Mouse (Mus musculus): ENCODE data around the gene Ap2m1. TPM values are rescaled to one million over a fixed set of nuclear protein-coding genes. Genes with fewer than 3 reads are reported as not detected.

Gene Ap2m1
- polyA plus RNA-seq, 1 experiment from 2014 or later = 616 TPM

GRCm38 (mm10) chr16:20498677-20499475, 36.4 kb upstream of the Ap2m1 start, which contains the start of gene Eif2b5:
Gene Eif2b5 (plus strand): TSS chr16:20498817.
- peaks cover 13% of the 10 kb centered on the region for H3K4me1 ChIP-seq (replicated peaks)
- H3K36me3 ChIP-seq = peaks cover 37% of the 10 kb centered on the region
- under 1% methylated on average over 49 of the region's 49 CpGs for WGBS
- H3K9me3 ChIP-seq = no peaks in the 10 kb centered on the region
- 0 out of 2 replicates have a peak within 1 kb of the TSS, but pooled peaks have one; percentile 57 for H3K27ac ChIP-seq
- peak within 1 kb of the TSS; percentile 93 for H3K9ac ChIP-seq (replicated peaks)
- peaks cover 11% of the 10 kb centered on the region; the same call in 1 of the 2 replicates for H3K27me3 ChIP-seq
- peak; percentile 89 for ATAC-seq (ENCODE audit: insufficient number of reproducible peaks, insufficient read depth, low FRiP score, low TSS enrichment, low read depth)
- peak within 1 kb of the TSS; percentile 93 for H3K4me3 ChIP-seq (replicated peaks)
- peak within 1 kb of the TSS; percentile 87 for H3K4me2 ChIP-seq

- Histone ChIP-seq H3K9me3 (no peaks in the 10 kb centered on the region), H3K27ac (no peak overlapping the region), H3K27me3 (no peaks in the 10 kb centered on the region), H3K4me1 (replicated peaks) (no peaks in the 10 kb centered on the region), H3K4me3 (replicated peaks) (no peak overlapping the region), H3K36me3 (peaks cover 98% of the 10 kb centered on the region), H3K4me2 (no peak overlapping the region), H3K9ac (replicated peaks) (no peak overlapping the region)
- WGBS = 83% methylated on average over 8 of the region's 8 CpGs
- no peak for ATAC-seq (ENCODE audit: insufficient number of reproducible peaks, insufficient read depth, low FRiP score, low TSS enrichment, low read depth)
Measured at GRCm38 (mm10) chr16:20506000-20506399, 29.3 kb upstream of the Ap2m1 start.

GRCm38 (mm10) chr16:20509349-20509748, 25.9 kb upstream of the Ap2m1 start:
- no peak for ATAC-seq (ENCODE audit: insufficient number of reproducible peaks, insufficient read depth, low FRiP score, low TSS enrichment, low read depth)
- no peaks in the 10 kb centered on the region for H3K4me1 ChIP-seq (replicated peaks)
- H3K36me3 ChIP-seq = peaks cover 71% of the 10 kb centered on the region
- H3K4me3 ChIP-seq (replicated peaks) = no peak overlapping the region
- H3K27ac ChIP-seq = no peak overlapping the region
- no peaks in the 10 kb centered on the region for H3K9me3 ChIP-seq
- H3K27me3 ChIP-seq = no peaks in the 10 kb centered on the region
- H3K4me2 ChIP-seq = no peak overlapping the region
- WGBS = 73% methylated on average over 3 of the region's 3 CpGs
- no peak overlapping the region for H3K9ac ChIP-seq (replicated peaks)

- Histone ChIP-seq H3K4me1 (replicated peaks) (no peaks in the 10 kb centered on the region), H3K27ac (no peak overlapping the region), H3K4me3 (replicated peaks) (no peak overlapping the region), H3K9ac (replicated peaks) (no peak overlapping the region), H3K9me3 (no peaks in the 10 kb centered on the region), H3K36me3 (peaks cover 51% of the 10 kb centered on the region), H3K27me3 (no peaks in the 10 kb centered on the region), H3K4me2 (no peak overlapping the region)
- 85% methylated on average over 7 of the region's 7 CpGs for WGBS
- ATAC-seq (ENCODE audit: insufficient number of reproducible peaks, insufficient read depth, low FRiP score, low TSS enrichment, low read depth) = no peak
Measured at GRCm38 (mm10) chr16:20511277-20511847, 23.9 kb upstream of the Ap2m1 start.

- Histone ChIP-seq H3K4me1 (replicated peaks) (peaks cover 14% of the 10 kb centered on the region), H3K4me3 (replicated peaks) (peak overlapping the region; percentile 96), H3K27ac (peak overlapping the region; percentile 95), H3K27me3 (no peaks in the 10 kb centered on the region), H3K9ac (replicated peaks) (peak overlapping the region; percentile 97), H3K9me3 (no peaks in the 10 kb centered on the region), H3K4me2 (peak overlapping the region; percentile 94), H3K36me3 (peaks cover 27% of the 10 kb centered on the region)
- no peak for ATAC-seq (ENCODE audit: insufficient number of reproducible peaks, insufficient read depth, low FRiP score, low TSS enrichment, low read depth)
Measured at GRCm38 (mm10) chr16:20516032-20516431, 19.2 kb upstream of the Ap2m1 start.

GRCm38 (mm10) chr16:20516726-20517201, 18.5 kb upstream of the Ap2m1 start, which contains the start of gene Dvl3:
Gene Dvl3 (plus strand): TSS chr16:20516982.
- Histone ChIP-seq H3K4me2 (peak within 1 kb of the TSS; percentile 94), H3K4me3 (replicated peaks) (peak within 1 kb of the TSS; percentile 96), H3K27ac (peak within 1 kb of the TSS; percentile 95), H3K36me3 (peaks cover 28% of the 10 kb centered on the region), H3K9me3 (no peaks in the 10 kb centered on the region), H3K9ac (replicated peaks) (peak within 1 kb of the TSS; percentile 97), H3K4me1 (replicated peaks) (peaks cover 14% of the 10 kb centered on the region), H3K27me3 (no peaks in the 10 kb centered on the region)
- peak; percentile 94 for ATAC-seq (ENCODE audit: insufficient number of reproducible peaks, insufficient read depth, low FRiP score, low TSS enrichment, low read depth)
- WGBS = under 1% methylated on average over 54 of the region's 55 CpGs

- Histone ChIP-seq H3K4me3 (replicated peaks) (peak overlapping the region; percentile 96), H3K4me2 (peak overlapping the region; percentile 94), H3K27me3 (no peaks in the 10 kb centered on the region), H3K9me3 (no peaks in the 10 kb centered on the region), H3K4me1 (replicated peaks) (peaks cover 14% of the 10 kb centered on the region), H3K9ac (replicated peaks) (peak overlapping the region; percentile 97), H3K36me3 (peaks cover 32% of the 10 kb centered on the region), H3K27ac (peak overlapping the region; percentile 95)
- ATAC-seq (ENCODE audit: insufficient number of reproducible peaks, insufficient read depth, low FRiP score, low TSS enrichment, low read depth) = 0 out of 2 replicates have a peak, but pooled peaks have one; percentile 2
- under 1% methylated on average over 26 of the region's 26 CpGs for WGBS
Measured at GRCm38 (mm10) chr16:20517216-20517615, 18.1 kb upstream of the Ap2m1 start.

GRCm38 (mm10) chr16:20517701-20518374, 17.4 kb upstream of the Ap2m1 start:
- Histone ChIP-seq H3K27me3 (no peaks in the 10 kb centered on the region), H3K27ac (peak overlapping the region; percentile 95), H3K4me2 (peak overlapping the region; percentile 94), H3K36me3 (peaks cover 34% of the 10 kb centered on the region), H3K9ac (replicated peaks) (peak overlapping the region; percentile 97), H3K4me1 (replicated peaks) (peaks cover 14% of the 10 kb centered on the region), H3K9me3 (no peaks in the 10 kb centered on the region), H3K4me3 (replicated peaks) (peak overlapping the region; percentile 96)
- 3% methylated on average over 6 of the region's 6 CpGs for WGBS
- ATAC-seq (ENCODE audit: insufficient number of reproducible peaks, insufficient read depth, low FRiP score, low TSS enrichment, low read depth) = peak; percentile 34

- Histone ChIP-seq H3K36me3 (peaks cover 93% of the 10 kb centered on the region), H3K4me2 (no peak overlapping the region), H3K9ac (replicated peaks) (no peak overlapping the region), H3K4me3 (replicated peaks) (no peak overlapping the region), H3K4me1 (replicated peaks) (peaks cover 4% of the 10 kb centered on the region; the same call in 1 of the 2 replicates), H3K27me3 (no peaks in the 10 kb centered on the region), H3K9me3 (no peaks in the 10 kb centered on the region), H3K27ac (no peak overlapping the region)
- no peak for ATAC-seq (ENCODE audit: insufficient number of reproducible peaks, insufficient read depth, low FRiP score, low TSS enrichment, low read depth)
- WGBS = 86% methylated on average over 10 of the region's 10 CpGs
Measured at GRCm38 (mm10) chr16:20523886-20524285, 11.4 kb upstream of the Ap2m1 start.

- H3K4me3 ChIP-seq (replicated peaks) = no peak overlapping the region
- H3K27ac ChIP-seq = no peak overlapping the region
- H3K4me2 ChIP-seq = no peak overlapping the region
- H3K27me3 ChIP-seq = no peaks in the 10 kb centered on the region
- 93% methylated on average over 5 of the region's 5 CpGs for WGBS
- H3K36me3 ChIP-seq = peaks cover 98% of the 10 kb centered on the region
- no peaks in the 10 kb centered on the region for H3K9me3 ChIP-seq
- no peak for ATAC-seq (ENCODE audit: insufficient number of reproducible peaks, insufficient read depth, low FRiP score, low TSS enrichment, low read depth)
- H3K9ac ChIP-seq (replicated peaks) = no peak overlapping the region
- H3K4me1 ChIP-seq (replicated peaks) = no peaks in the 10 kb centered on the region
Measured at GRCm38 (mm10) chr16:20528779-20529178, 6.5 kb upstream of the Ap2m1 start.

- H3K36me3 ChIP-seq = peaks cover 93% of the 10 kb centered on the region
- no peak overlapping the region for H3K9ac ChIP-seq (replicated peaks)
- no peak for ATAC-seq (ENCODE audit: insufficient number of reproducible peaks, insufficient read depth, low FRiP score, low TSS enrichment, low read depth)
- H3K9me3 ChIP-seq = no peaks in the 10 kb centered on the region
- H3K4me1 ChIP-seq (replicated peaks) = no peaks in the 10 kb centered on the region
- H3K4me3 ChIP-seq (replicated peaks) = no peak overlapping the region
- no peak overlapping the region for H3K27ac ChIP-seq
- H3K4me2 ChIP-seq = no peak overlapping the region
- no peaks in the 10 kb centered on the region for H3K27me3 ChIP-seq
- WGBS = 89% methylated on average over 1 of the region's 1 CpGs
Measured at GRCm38 (mm10) chr16:20529375-20529774, 5.9 kb upstream of the Ap2m1 start.
